Mouse (Mus musculus) left cerebral cortex, adult 2 months (tissue): ENCODE results near the gene Gm10570. TPM values are rescaled to one million over a fixed set of nuclear protein-coding genes. Genes with fewer than 3 reads are reported as not detected.

Experiments used
- DNase-seq, 2 experiments: peaks; one replicate each; pipeline ENCODE4 v3.0.0; 2021 to 2022; ENCODE audit warnings: low spot score in 2 of 2, mixed read lengths in 1 of 2; ENCODE audit errors: extremely low spot score in 1 of 2
- H3K27ac ChIP-seq: fragments of 200-600 bp; 2 replicates; pipeline ENCODE4 v1.8.1; 2022
- H3K4me3 ChIP-seq: fragments of 200-600 bp; 2 replicates; pipeline ENCODE4 v1.8.1; 2022
- CTCF ChIP-seq: fragments of 200-600 bp; IDR thresholded peaks from 2 replicates; pipeline ENCODE4 v1.8.1; 2022; ENCODE audit warnings: antibody characterized with exemption, mild to moderate bottlenecking, moderate library complexity
- intact Hi-C: fragments of 180-260 bp; cut with DNase I; formaldehyde crosslinking; loops from one replicate; pipeline ENCODE4 v1.15.1; 2025
- long read RNA-seq, 2 experiments: library from polyadenylated mRNA; stranded (forward); transcript quantifications; one replicate each; pipeline ENCODE4 v2.0.0; 2021; ENCODE audit warnings: borderline mapping rate in 2 of 2
- total RNA-seq, 2 experiments: library from RNA; stranded (reverse); gene quantifications; 2 replicates each; pipeline ENCODE4 v1.2.3; 2021

Gm10570 gene
- total RNA-seq = 1 to 10 TPM; 1.0 to 2.3 TPM
- long read RNA-seq, experiment 1 = 0 reads
- long read RNA-seq, experiment 2 = 0 reads

DNA sequence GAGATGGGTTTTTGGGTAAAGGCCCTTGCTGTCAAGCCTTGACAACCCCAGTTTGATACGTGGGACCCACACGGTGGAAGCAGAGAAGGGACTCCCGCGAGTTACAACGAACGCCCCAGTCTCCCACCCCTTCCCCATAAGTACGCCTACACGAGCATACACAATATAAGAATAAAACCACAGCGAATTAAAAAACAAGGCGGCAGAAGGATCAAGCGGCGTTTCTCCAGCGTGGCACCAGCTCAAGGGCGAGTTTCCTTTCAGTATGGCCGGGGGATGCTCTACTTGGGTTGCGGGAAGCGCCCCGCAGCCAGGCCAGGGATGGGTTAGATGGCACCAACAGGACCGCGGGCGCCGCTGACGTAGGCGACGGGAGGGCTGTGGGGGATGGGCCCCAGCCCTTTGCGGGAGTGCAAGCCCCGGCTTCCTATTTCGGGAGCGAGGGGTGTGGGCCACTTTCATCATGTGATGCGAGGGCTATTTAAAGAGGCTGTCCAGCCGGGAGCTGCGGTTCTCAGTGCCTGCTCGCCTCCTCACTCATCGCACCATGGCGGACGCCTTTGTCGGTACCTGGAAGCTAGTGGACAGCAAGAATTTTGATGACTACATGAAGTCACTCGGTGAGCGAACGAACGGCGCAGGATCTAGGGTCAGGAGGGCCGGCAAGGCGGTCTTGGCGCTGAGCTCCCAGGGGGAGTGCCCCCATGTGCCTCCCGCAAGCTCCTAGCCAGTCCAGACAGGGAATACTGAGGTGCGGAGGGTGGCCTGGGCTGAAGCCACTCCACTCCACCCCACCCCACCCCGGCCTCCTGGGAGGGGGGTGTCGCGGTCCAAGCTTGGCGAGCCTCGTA lies at the start of gene Gm10570, which contains the start of gene Fabp3:
TSS of gene Gm10570 (minus strand) at position 444 of the 851 bp plus-strand sequence.
TSS of gene Fabp3 (plus strand) at position 365 of the 851 bp plus-strand sequence.
- peak; percentile 73 to 77 for DNase-seq
- TF ChIP-seq CTCF = no peak
- intact Hi-C loops = no loop called here
- Histone ChIP-seq H3K27ac (peak within 1 kb of the TSS; percentile 97), H3K4me3 (peak within 1 kb of the TSS; percentile 85)

DNA sequence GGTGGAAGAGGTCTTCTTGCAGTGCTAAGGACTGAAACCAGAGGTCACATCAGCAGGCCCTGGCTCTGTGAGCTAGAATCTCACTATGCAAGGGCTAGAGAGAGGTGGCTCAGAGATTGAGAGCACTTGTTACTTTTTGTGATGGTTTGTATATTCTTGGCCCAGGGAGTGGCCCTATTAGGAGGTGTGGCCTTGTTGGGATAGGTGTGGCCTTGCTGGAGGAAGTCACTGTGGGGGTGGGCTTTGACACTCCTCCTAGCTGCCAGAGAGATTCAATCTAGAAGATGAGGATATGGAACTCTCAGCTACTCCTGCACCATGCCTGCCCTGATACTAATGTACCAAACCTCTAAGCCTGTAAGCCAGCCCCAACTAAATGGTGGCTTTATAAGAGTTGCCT lies 49.5 kb upstream of the Gm10570 start:
- TF ChIP-seq CTCF = no peak
- Histone ChIP-seq H3K4me3 (no peak overlapping the region), H3K27ac (no peak overlapping the region)
- intact Hi-C loops = no loop called here
- no peak for DNase-seq

DNA sequence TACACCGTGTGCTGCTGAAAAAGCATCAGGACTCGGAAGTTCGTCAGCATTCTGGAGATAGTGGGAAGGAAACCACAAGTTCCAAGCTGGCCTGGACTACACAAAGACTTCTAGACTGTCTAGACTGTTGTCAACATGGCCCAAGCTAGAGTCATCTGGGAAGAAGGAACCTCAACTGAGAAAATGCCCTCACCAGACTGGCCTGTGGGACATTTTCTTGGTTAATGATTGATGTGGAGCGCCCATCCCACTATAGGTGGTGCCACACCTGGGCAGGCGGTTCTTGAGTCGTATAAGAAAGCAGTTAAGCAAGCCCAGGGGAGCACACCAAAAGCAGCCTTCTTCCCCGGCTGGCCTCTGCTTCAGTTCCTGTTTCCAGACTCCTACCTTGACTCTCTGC lies 44.1 kb upstream of the Gm10570 start:
- intact Hi-C loops = no loop called here
- no peak overlapping the region for H3K27ac ChIP-seq
- TF ChIP-seq CTCF = no peak
- H3K4me3 ChIP-seq = no peak overlapping the region
- DNase-seq = no peak

DNA sequence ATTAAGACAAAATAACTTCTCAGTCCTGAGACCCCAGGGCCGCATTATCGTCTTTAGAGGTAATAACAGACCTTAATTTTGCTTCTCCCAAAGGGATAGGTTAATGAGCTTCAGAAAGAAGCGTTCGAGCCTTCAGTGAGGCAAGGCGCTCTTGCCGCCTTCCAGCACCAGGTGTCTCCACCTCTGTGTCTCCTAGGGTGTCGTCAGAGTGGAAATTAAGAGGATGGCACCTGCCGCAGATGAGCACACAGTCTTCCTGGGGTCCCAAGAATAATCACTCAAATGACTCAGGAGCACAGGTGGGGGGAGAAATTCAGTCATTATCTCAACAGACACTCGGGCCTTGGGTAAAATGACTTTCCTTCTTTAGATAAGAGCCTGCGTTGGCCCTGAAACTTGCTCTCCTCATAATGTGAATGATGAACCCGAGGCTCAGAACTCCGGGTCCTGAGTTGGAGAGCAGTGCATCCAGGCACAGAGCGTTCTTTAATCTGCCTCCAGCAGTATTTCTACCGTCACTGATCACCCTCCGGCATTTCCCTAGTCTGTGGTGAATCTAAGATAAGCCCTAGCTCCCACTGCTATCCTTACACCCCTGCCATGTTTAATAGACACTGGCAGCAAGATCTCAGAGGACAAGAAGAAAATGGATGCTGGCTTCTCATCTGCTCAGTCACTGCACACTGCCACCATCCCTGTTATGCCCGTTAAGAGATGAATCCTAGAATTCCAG lies 42.4 kb upstream of the Gm10570 start:
- no peak for TF ChIP-seq CTCF
- H3K27ac ChIP-seq = no peak overlapping the region
- no peak for DNase-seq
- intact Hi-C loops = no loop called here
- no peak overlapping the region for H3K4me3 ChIP-seq

DNA sequence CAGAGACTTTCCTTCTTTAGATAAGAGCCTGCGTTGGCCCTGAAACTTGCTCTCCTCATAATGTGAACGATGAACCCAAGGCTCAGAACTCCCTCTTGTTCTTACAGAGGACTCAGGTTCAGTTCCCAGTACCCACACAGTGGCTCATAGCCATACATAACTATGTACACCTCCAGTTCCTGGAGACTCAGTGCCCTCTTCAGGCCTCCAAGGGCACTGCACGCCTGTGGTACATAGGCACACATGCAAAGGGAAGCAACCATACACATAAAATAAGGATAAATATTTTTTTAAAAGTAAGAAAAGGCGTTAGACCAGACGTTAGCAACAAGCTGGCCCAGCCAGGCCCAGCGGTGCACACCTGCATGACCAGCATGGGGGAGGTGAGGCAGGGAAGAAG lies 41.2 kb upstream of the Gm10570 start:
- TF ChIP-seq CTCF = peak; percentile 31
- H3K4me3 ChIP-seq = no peak overlapping the region
- H3K27ac ChIP-seq = no peak overlapping the region
- DNase-seq = no peak
- intact Hi-C loops = no loop called here

DNA sequence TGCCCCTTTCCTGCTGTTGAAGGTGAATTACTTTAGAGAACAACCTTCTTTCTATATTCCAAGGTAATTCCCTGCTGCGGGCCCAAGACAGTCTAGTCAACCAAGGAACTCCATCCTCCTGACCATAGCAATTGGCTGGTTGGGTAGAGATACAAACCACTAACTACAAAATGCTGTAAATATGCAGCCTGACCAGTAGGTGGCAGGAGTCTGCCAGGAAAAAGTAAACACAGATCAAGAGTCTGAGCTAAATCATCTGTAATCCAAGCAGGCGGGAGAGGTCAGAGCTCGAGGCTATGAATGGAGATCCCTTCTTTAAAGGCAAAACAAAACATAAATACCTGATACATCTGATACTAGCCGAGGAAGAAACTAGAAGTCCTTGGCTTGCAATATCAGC lies 33.2 kb upstream of the Gm10570 start:
- DNase-seq = peak in 1 of 2 experiments; percentile 54
- intact Hi-C loops = loop anchor here (1.0 kb wide), 1 partner anchor 193 kb away; no protein-coding TSS in a partner anchor
- TF ChIP-seq CTCF = peak; percentile 87
- Histone ChIP-seq H3K4me3 (no peak overlapping the region), H3K27ac (no peak overlapping the region)

DNA sequence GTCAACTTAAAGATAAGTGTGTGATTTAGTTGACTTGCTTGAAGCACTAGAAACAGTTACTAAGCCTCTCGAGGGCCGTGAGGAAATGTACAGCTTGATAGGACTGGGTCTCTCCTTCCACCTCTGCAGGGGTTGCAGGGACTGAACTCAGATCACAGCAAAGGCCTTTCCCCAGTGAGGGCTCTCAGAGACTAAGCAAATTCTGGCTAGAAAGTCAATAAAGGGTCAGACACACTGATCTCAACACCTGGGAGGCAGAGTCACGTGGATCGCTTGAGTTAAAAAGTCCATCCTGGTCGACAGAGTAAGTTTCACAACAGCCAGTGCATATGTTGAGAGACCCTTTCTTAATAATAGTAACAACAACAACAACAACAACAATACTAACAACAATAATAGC lies 27.4 kb upstream of the Gm10570 start:
- TF ChIP-seq CTCF = no peak
- no peak overlapping the region for H3K4me3 ChIP-seq
- DNase-seq = no peak
- intact Hi-C loops = no loop called here
- H3K27ac ChIP-seq = no peak overlapping the region

DNA sequence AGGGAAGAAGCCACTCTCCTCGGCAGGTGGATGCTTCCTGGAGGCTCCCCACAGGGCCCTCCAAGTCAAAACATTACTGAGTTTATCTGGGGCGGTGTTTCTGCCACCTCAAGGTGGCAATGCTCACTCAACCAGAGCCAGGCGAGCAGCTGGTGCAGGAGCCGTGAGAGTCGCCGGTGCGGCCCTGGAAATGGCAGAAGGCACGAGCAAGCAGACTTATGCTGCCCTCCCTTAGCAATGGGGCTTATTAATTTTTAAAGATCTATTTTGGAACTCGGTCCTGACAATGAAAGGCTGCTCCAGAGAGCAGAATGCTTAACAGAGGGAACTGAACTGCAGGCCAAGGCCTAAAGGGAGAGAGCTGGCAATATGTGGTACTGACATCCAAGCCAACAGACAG lies 18.9 kb upstream of the Gm10570 start:
- no peak overlapping the region for H3K4me3 ChIP-seq
- no peak for DNase-seq
- intact Hi-C loops = no loop called here
- no peak for TF ChIP-seq CTCF
- H3K27ac ChIP-seq = no peak overlapping the region

DNA sequence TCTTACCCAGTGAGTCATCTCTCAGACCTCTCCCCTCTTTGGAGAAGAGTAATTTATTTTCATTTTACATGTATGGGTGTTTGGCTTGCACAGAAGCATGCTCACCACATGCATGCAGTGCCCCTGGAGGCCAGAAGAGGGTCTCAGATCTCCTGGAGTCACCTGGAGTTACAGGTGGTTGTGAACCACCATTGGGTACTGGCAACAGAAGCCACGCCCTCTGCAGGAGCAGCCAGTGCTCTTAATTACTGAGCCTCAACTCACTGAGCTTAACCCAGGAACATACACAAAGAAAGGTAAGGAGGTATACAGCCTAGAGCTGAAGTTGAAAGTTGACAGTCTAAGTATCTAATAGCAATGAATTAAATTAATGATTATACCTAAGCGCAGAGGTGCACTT lies 17.0 kb upstream of the Gm10570 start:
- no peak; the same call in 1 of the 2 replicates for TF ChIP-seq CTCF
- intact Hi-C loops = no loop called here
- H3K4me3 ChIP-seq = no peak overlapping the region
- H3K27ac ChIP-seq = no peak overlapping the region
- DNase-seq = no peak

DNA sequence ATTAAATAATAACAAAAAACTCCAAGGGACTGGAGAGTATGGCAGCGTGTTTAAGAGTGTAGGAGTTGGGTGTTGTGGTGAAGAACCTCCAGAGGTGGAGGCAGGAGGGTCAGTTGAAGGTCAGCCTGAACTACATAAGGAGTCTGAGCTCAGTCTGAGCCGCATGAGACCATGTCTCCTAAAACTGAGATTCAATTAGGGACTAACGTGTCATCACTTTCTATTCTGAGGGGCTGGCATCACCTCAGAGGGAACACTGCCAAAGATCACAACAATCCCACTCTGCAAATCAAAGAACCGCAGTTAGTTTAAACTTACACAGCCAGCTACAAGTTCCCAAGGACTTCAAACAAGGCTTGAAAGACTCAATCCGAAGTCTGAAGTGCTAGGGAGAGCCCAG lies 15.1 kb upstream of the Gm10570 start:
- no peak for TF ChIP-seq CTCF
- intact Hi-C loops = no loop called here
- H3K27ac ChIP-seq = no peak overlapping the region
- DNase-seq = no peak
- H3K4me3 ChIP-seq = no peak overlapping the region

DNA sequence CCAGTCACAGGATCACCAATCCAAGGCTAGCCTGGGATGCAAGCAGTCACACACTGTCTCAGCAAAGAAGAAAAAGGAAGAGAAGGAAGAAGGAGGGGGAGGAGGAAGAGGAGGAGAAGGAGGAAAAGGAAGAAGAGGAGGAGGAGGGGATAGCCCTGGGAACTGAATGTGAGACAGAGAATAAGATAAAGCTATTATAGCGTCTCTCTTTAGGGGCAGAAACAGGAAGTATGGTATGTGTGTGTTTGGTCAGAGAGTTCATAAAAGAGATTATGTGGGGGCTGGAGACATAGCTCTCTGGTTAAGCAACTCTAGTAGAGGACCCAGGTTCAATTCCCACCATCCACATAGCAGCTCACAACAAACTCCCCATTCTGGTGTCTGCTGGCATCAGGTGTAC lies 14.7 kb upstream of the Gm10570 start:
- Histone ChIP-seq H3K27ac (no peak overlapping the region), H3K4me3 (no peak overlapping the region)
- intact Hi-C loops = no loop called here
- no peak for TF ChIP-seq CTCF
- no peak for DNase-seq

DNA sequence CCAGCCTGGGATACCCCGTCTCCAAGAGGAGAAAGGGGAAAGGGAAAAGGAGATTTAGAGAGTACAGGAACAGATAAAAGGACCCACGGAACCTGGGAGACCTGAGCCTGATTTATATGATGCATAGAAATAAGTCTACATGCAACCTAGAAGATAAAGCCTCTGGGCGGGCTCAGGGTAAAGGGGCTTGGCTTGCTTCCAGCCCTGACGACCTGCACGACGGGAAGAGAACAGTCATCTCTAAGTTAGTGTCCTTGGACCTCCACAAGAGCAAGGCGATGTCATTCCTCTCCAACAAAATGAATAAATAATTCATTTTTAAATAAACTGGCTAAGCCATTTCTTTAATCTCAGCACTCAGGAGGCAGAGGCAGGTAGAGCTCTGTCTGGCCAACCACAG lies 14.1 kb upstream of the Gm10570 start:
- no peak for DNase-seq
- Histone ChIP-seq H3K27ac (no peak overlapping the region), H3K4me3 (no peak overlapping the region)
- intact Hi-C loops = no loop called here
- no peak for TF ChIP-seq CTCF
